Mouse (Mus musculus) naive thymus-derived CD4-positive, alpha-beta T cell, adult 2 months (primary cell): ENCODE measurements at regions not wholly inside any gene's neighbourhood (a gene's known extent, or its start where the extent isn't known, plus 50 kb on each side); places are given as distances from the start of the nearest gene placed in this dataset.

ENCODE experiments used
- DNase-seq: peaks from one replicate; pipeline ENCODE4 v3.0.0-alpha.2; 2011; ENCODE audit warnings: low read depth

- DNase-seq: no peak
These were observed 280.3 kb downstream of the Sox11 start for GRCm38 (mm10) chr12:27062061-27062461.

- DNase-seq: no peak
These were observed 281.2 kb downstream of the Sox11 start for GRCm38 (mm10) chr12:27060899-27061762.

DNA sequence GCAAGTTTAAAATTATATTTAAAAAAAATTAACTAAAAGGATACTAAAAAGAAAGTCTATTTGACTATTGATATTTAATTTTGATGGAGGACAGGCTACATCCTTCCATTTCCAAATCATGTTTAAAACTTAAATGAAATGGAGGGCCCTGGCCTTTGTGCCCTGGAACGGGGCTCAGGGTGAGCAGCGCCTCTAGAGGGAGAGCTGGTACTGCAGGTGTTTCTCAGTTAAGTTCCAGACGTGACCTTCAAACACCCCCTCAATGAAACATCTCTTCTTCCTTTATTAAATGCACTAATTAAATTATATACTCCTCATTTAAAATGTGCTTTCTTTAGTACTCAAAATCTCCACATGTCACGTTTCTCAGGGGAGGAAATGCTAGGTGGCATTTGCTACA is 282.5 kb downstream of the Sox11 start:
- no peak for DNase-seq

- no peak for DNase-seq
These were observed 288.0 kb downstream of the Sox11 start for GRCm38 (mm10) chr12:27054411-27054810.

- no peak for DNase-seq
These were observed 304.5 kb downstream of the Sox11 start for GRCm38 (mm10) chr12:27037922-27038321.

GRCm38 (mm10) chr12:27019751-27020150 is 322.6 kb downstream of the Sox11 start:
- DNase-seq: no peak

GRCm38 (mm10) chr12:27018366-27018765 is 324.0 kb downstream of the Sox11 start:
- DNase-seq: no peak

DNA sequence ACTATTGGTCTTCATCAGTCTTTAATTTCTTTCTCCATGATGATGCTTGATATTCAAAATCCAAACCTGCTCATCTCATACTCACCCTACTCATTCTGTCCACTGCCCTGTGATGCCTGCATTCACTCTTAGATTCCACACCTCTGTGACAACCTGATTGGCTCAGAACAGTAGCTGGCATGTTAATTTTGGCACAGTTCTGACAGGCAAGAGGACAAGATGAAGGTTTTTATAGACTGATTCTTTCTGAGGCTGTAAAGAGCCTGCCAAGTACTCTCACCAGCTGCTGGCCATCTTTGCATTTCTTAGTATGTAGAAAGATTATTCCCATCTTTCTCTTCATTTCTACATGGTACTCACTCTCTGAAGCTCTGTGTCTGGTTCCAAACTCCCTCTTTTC is 343.1 kb downstream of the Sox11 start:
- no peak for DNase-seq

- DNase-seq: no peak
These were observed 365.9 kb downstream of the Sox11 start for GRCm38 (mm10) chr12:26976284-26977065.

- DNase-seq: no peak
These were observed 369.8 kb downstream of the Sox11 start for GRCm38 (mm10) chr12:26972495-26973113.

GRCm38 (mm10) chr12:26967018-26967737 is 375.2 kb downstream of the Sox11 start:
- no peak for DNase-seq

DNA sequence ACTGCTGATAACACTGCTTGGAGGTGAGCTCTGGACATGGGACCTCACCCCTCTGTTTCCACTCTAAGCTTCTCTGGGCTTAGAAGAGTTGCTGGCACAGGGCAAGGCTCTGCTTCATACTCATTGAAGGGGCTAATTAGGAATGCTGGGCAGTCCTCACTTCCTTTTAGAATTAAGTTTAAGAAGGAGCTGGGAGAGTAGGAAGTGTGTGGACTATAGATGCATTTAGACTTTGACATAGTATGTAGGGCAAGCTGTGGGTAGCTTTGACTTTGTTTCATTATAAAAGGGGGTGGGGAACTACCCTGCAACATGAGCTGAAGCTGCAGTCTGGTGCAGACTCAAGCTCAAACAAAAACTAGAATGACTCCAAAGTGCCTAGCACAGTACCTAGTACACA is 378.5 kb downstream of the Sox11 start:
- no peak for DNase-seq

DNA sequence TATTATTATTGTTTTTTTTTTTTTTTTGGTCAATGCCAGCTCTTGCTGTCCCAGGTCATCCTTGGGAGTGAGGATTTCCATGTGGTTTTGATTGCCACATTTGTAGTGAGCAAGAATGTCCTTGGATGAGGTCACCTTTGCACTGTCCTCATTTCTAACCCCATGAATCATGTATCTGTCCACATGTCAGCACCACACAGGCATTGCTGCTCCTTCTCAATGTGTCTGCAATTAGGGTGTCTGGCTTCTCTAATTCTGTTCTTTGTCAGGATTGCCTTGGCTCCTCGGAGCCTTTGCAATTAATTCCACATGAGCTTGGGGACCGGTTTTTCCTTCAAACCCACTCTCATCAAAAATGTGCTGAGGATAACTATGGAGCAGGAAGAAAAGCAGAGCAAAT is 402.5 kb downstream of the Sox11 start:
- no peak for DNase-seq

DNA sequence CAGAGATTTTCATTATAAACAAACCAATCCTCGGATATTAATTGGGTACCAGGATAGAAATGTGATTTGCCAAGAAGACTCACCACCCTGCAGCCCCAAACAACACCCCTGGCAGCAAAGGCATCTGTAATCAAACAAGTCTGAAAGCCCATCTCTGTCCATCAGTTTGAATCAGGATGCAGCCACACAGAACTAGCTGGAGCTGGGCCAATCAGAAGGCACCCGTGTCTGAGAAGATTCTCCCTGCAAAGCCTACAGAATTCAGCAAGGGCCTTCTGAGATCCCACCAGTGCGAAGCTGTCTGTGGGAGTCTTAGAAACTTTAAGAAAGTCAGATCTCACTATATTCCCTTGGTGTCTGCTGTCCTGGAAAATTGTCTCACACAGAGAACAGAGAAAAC is 404.5 kb downstream of the Sox11 start:
- no peak for DNase-seq

- no peak for DNase-seq
These were observed 405.5 kb downstream of the Sox11 start for GRCm38 (mm10) chr12:26936696-26937458.

DNA sequence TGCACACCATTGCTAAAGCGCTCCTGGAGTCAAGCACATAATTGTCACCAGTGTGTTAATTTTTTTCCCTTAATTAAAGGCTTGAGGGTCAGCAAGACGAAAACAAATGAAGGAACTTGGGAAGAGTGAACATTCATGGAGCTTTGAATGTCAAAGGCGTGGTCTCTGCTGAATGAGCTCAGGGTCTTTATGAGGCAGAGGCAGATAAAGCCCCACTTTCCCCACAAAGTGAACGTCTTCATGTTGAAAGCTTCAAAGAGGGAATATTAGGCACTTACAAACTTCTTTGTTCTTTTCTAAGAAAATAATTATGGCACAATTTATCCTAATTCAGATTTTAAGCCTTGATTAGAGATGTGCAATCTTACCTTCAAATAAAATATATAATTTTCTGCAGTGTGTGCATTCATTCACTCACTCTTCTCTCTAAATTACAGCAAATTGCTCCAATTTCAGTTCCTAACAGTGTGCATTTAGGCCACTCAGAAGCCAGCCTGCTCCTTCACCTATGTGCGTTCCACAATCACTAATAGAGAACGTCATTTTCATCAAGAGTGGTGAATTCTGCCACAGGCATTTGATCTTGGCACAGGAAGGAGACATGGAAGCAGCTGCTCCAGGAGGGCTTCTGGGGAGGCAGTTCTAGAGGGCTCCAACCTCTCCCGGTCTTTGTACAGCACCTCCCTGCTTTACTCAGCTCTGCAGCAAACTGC is 412.1 kb downstream of the Sox11 start:
- no peak for DNase-seq

GRCm38 (mm10) chr12:26906126-26906525 is 436.2 kb downstream of the Sox11 start:
- DNase-seq: no peak

GRCm38 (mm10) chr12:26903894-26904272 is 434.9 kb downstream of the Cmpk2 start:
- no peak for DNase-seq

DNA sequence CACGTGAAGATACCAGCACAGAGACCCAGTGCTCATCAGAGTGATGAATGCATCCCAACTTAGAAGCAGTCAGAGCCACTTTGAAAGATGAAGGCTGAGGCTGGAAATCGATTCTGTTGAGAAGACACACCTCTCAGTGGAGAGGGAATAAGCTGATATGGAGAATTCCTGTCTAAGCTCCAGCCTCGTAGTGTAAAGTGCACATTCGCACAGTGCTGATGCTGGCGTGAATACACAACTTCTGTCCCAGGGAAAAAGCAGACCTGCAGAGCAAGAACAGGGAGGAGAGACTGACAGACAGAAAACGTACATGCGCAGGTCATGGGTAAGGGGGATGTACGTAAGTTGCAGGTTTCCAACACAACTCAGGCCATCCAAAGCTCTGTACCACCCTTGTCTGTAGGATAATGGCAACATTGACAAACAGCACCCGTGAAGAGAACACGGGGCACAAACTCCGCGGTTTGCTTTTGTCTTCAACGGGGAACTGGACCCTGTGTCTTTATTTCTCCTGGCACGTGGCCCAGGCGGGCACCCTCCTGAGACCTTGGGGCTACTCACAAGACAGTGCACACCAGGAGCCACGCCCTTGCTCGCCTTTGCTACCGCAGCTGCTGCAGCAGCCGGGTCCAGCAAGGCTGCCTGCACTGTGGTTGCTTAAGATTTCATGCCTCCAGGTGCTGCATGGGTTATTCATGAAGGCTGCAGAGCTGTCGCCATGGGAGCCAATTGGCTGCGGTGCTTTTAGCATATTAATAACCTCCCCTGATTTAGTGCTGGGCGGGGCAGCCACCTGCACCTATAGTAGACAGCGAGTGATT is 434.3 kb downstream of the Cmpk2 start:
- no peak for DNase-seq

DNA sequence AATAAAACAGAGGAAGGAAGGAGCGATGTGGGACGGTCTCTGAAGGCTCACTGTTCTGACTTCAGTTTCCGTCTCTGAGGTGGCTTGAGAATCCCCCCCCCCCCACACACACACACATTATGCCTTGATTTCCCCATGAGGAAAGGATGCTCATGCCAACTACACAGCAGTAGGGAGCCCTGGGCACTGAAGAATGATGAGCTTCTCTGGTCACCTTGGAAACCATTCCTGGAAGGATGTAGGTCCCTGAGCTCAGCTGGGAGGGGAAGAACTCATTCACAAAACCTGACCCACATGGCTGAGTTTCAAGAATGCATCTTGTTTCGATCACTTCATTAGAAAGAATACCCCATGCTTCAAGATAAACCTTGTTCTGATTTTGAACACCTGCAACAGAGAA is 422.2 kb downstream of the Cmpk2 start:
- DNase-seq: no peak
